Mouse (Mus musculus) gonadal fat pad, adult 2 months (tissue): ENCODE measurements around the gene Ppfibp2. TPM values are rescaled to one million over a fixed set of nuclear protein-coding genes. Genes with fewer than 3 reads are reported as not detected.

ENCODE experiments used
- DNase-seq: peaks from one replicate; pipeline ENCODE4 v3.0.0-alpha.2; 2012; ENCODE audit warnings: low read depth
- polyA plus RNA-seq: library from polyadenylated mRNA; depleted of rRNA; stranded (reverse); fragments of >200 nt; gene quantifications from 2 replicates; pipeline ENCODE4 v1.2.3, GENCODE M21; 2012; rRNA removed

Gene Ppfibp2
- polyA plus RNA-seq, 1 experiment, result 13.2 TPM

- no peak for DNase-seq
Measured at GRCm38 (mm10) chr7:107757308-107758151, 162.5 kb downstream of the Ppfibp2 start, which contains the start of gene Cyb5r2. TSS of gene Cyb5r2 (minus strand) at chr7:107758032.

GRCm38 (mm10) chr7:107770812-107771211, 175.8 kb downstream of the Ppfibp2 start:
- no peak for DNase-seq

GRCm38 (mm10) chr7:107778216-107778615, 183.2 kb downstream of the Ppfibp2 start:
- no peak for DNase-seq

- no peak for DNase-seq
Measured at GRCm38 (mm10) chr7:107779611-107780010, 184.6 kb downstream of the Ppfibp2 start.

DNA sequence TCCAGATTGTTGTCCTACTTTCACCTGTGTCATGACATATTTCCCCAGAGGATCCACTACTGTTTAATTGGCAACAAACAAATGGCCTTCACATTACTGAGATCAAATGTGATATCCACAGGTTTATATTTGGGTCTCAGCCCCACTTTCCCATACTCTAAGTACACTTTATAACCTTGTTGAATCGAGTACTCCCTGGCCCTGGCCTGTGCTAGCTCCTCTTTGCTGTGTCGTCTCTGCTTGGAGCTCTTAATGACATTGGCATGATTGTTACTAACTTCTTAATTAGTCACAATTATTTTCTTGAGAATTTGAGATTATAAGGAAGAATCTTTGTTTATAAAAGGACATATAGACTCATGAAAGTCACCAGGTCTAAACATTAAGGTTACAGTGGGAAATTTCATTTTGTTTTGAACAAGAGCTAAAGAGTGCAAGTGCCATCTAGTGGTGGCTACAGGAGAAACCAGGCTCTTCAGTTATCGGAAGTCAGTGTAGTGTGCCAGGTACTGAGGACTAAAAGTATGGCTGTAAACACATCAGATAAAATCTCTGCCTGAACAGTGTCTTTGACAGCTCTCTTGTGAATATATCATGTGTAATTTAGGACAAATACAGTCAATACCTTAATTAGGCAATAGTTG, 193.1 kb downstream of the Ppfibp2 start:
- DNase-seq, result no peak

GRCm38 (mm10) chr7:107796500-107796899, 201.5 kb downstream of the Ppfibp2 start:
- DNase-seq, result no peak

Other genes starting within 250 kb of the Ppfibp2 start
- gene Syt9, start 224.5 kb upstream of the Ppfibp2 start, polyA plus RNA-seq, result 0.26 and 0.51 TPM in 2 replicates
- gene Olfml1, start 27.8 kb upstream of the Ppfibp2 start, polyA plus RNA-seq, result 22.2 and 27.9 TPM in 2 replicates
- gene 5330417H12Rik, start 30.0 kb downstream of the Ppfibp2 start, polyA plus RNA-seq, result 0.15 TPM in 1 of 2 replicates, not detected in the other
- 9.3 and 9.4 TPM in 2 replicates for gene Cyb5r2, start 162.8 kb downstream of the Ppfibp2 start, polyA plus RNA-seq
- gene Ovch2, start 206.0 kb downstream of the Ppfibp2 start, polyA plus RNA-seq, result 268 and 353 TPM in 2 replicates
- gene Olfr467, start 217.1 kb downstream of the Ppfibp2 start, polyA plus RNA-seq, result 2.8 and 3.7 TPM in 2 replicates
- gene Olfr469, start 230.3 kb downstream of the Ppfibp2 start, polyA plus RNA-seq, result not detected in 2 replicates